22 mouse cellular contexts compared by ENCODE assay signal in genomic region chr13:6431821-6432220, GRCm38 (mm10).
DNase-seq lines count a peak whose midpoint lies in the region; ATAC-seq and TF ChIP-seq lines count a peak whose summit lies in the region.
"Had no signal": no experiment of that assay in that cellular context is flagged by ENCODE, and none has a peak within 500 bp of the region (broad histone marks: within the 10 kb centered on the region; RNA-seq: fewer than 3 reads in every experiment).

No protein-coding gene starts in this region.

- H3K27ac ChIP-seq in embryonic facial prominence, embryonic 14.5 days (replicated peaks; ENCODE audit: low read depth, low read length), result no peak overlapping the region
- H3K27ac ChIP-seq in embryonic facial prominence, embryonic 10.5 days (replicated peaks), result no peak overlapping the region
- H3K27ac ChIP-seq in midbrain, embryonic 11.5 days (ENCODE audit: low read depth, low read length), result no peak overlapping the region
- no peak overlapping the region for H3K27ac ChIP-seq in midbrain, embryonic 10.5 days (replicated peaks)
- no peak overlapping the region for H3K27ac ChIP-seq in limb, embryonic 14.5 days (replicated peaks; ENCODE audit: low read depth, low read length)
- no peak overlapping the region for H3K27ac ChIP-seq in heart, embryonic 12.5 days (ENCODE audit: poor library complexity, severe bottlenecking)
- H3K27ac ChIP-seq: forebrain, embryonic 12.5 days; gastrocnemius, adult 2 months; heart, embryonic 13.5 days; hindbrain, embryonic 13.5 days; hindbrain, postnatal 0 days had no signal

- ATAC-seq in embryonic facial prominence, embryonic 14.5 days (ENCODE audit: low read depth), result no peak
- ATAC-seq in midbrain, embryonic 11.5 days (ENCODE audit: low FRiP score), result no peak
- peak; percentile 30; the same call in 1 of the 2 replicates for ATAC-seq in limb, embryonic 14.5 days (ENCODE audit: low FRiP score, low read depth)
- ATAC-seq in heart, embryonic 12.5 days (ENCODE audit: insufficient number of reproducible peaks, low FRiP score), result no peak
- ATAC-seq: activated CD4-positive, CD25-positive, alpha-beta regulatory T cell, adult 4 months; forebrain, embryonic 16.5 days; hindbrain, postnatal 0 days; Patski had no signal

- H3K9ac ChIP-seq in embryonic facial prominence, embryonic 14.5 days (ENCODE audit: low read depth, low read length), result no peak overlapping the region
- H3K9ac ChIP-seq in midbrain, embryonic 11.5 days (ENCODE audit: low read length), result no peak overlapping the region
- no peak overlapping the region for H3K9ac ChIP-seq in limb, embryonic 14.5 days (ENCODE audit: low read depth, low read length, severe bottlenecking)
- no peak overlapping the region for H3K9ac ChIP-seq in heart, embryonic 12.5 days
- H3K9ac ChIP-seq: forebrain, embryonic 12.5 days; heart, embryonic 13.5 days; hindbrain, embryonic 13.5 days had no signal

- WGBS in embryonic facial prominence, embryonic 14.5 days, result 50% methylated on average over 4 of the region's 4 CpGs
- 69% methylated on average over 4 of the region's 4 CpGs for WGBS in embryonic facial prominence, embryonic 10.5 days
- 76% methylated on average over 4 of the region's 4 CpGs for WGBS in midbrain, embryonic 11.5 days
- 78% methylated on average over 4 of the region's 4 CpGs for WGBS in midbrain, embryonic 10.5 days
- 27% methylated on average over 4 of the region's 4 CpGs for WGBS in limb, embryonic 14.5 days
- WGBS in heart, embryonic 12.5 days, result 66% methylated on average over 4 of the region's 4 CpGs

- H3K9me3 ChIP-seq in embryonic facial prominence, embryonic 14.5 days (ENCODE audit: control insufficient read depth, low read length), result no peaks in the 10 kb centered on the region
- H3K9me3 ChIP-seq in embryonic facial prominence, embryonic 10.5 days, result no peaks in the 10 kb centered on the region
- H3K9me3 ChIP-seq in midbrain, embryonic 11.5 days (ENCODE audit: control insufficient read depth, low read length), result no peaks in the 10 kb centered on the region
- H3K9me3 ChIP-seq in midbrain, embryonic 10.5 days (replicated peaks), result no peaks in the 10 kb centered on the region
- H3K9me3 ChIP-seq in limb, embryonic 14.5 days (ENCODE audit: control insufficient read depth, low read length), result no peaks in the 10 kb centered on the region
- no peaks in the 10 kb centered on the region for H3K9me3 ChIP-seq in heart, embryonic 12.5 days (replicated peaks)
- H3K9me3 ChIP-seq: forebrain, embryonic 12.5 days; heart, embryonic 13.5 days; hindbrain, embryonic 13.5 days had no signal

- no peaks in the 10 kb centered on the region for H3K27me3 ChIP-seq in embryonic facial prominence, embryonic 14.5 days (replicated peaks; ENCODE audit: control insufficient read depth, insufficient read depth, low read length)
- no peaks in the 10 kb centered on the region for H3K27me3 ChIP-seq in embryonic facial prominence, embryonic 10.5 days (replicated peaks; ENCODE audit: low read depth, poor library complexity, severe bottlenecking)
- H3K27me3 ChIP-seq in midbrain, embryonic 11.5 days (ENCODE audit: control insufficient read depth, insufficient read depth, low read length), result no peaks in the 10 kb centered on the region
- no peaks in the 10 kb centered on the region for H3K27me3 ChIP-seq in midbrain, embryonic 10.5 days (ENCODE audit: low read depth, poor library complexity, severe bottlenecking)
- H3K27me3 ChIP-seq in C2C12 (ENCODE audit: control insufficient read depth, insufficient read depth, insufficient read length), result no peaks in the 10 kb centered on the region
- no peaks in the 10 kb centered on the region for H3K27me3 ChIP-seq in limb, embryonic 14.5 days (ENCODE audit: control insufficient read depth, insufficient read depth, low read length)
- no peaks in the 10 kb centered on the region for H3K27me3 ChIP-seq in heart, embryonic 12.5 days (replicated peaks)
- H3K27me3 ChIP-seq: forebrain, embryonic 12.5 days; heart, embryonic 13.5 days; hindbrain, embryonic 13.5 days; Patski had no signal

- no peak overlapping the region for H3K4me2 ChIP-seq in embryonic facial prominence, embryonic 14.5 days (ENCODE audit: low read depth, low read length)
- H3K4me2 ChIP-seq in midbrain, embryonic 11.5 days, result no peak overlapping the region
- H3K4me2 ChIP-seq in limb, embryonic 14.5 days (replicated peaks; ENCODE audit: low read depth, low read length, severe bottlenecking), result no peak overlapping the region
- H3K4me2 ChIP-seq in heart, embryonic 12.5 days, result no peak overlapping the region
- H3K4me2 ChIP-seq: forebrain, embryonic 12.5 days; heart, embryonic 13.5 days; hindbrain, embryonic 13.5 days had no signal

- H3K36me3 ChIP-seq in embryonic facial prominence, embryonic 14.5 days (ENCODE audit: control insufficient read depth, insufficient read depth, low read length), result no peaks in the 10 kb centered on the region
- H3K36me3 ChIP-seq in embryonic facial prominence, embryonic 10.5 days (replicated peaks), result no peaks in the 10 kb centered on the region
- no peaks in the 10 kb centered on the region for H3K36me3 ChIP-seq in midbrain, embryonic 11.5 days (ENCODE audit: control insufficient read depth, insufficient read depth, low read length)
- no peaks in the 10 kb centered on the region for H3K36me3 ChIP-seq in midbrain, embryonic 10.5 days
- no peaks in the 10 kb centered on the region for H3K36me3 ChIP-seq in C2C12 (ENCODE audit: control insufficient read depth, insufficient read depth)
- H3K36me3 ChIP-seq in limb, embryonic 14.5 days (ENCODE audit: control insufficient read depth, insufficient read depth, low read length), result no peaks in the 10 kb centered on the region
- H3K36me3 ChIP-seq in heart, embryonic 12.5 days, result no peaks in the 10 kb centered on the region
- H3K36me3 ChIP-seq: forebrain, embryonic 12.5 days; heart, embryonic 13.5 days; hindbrain, embryonic 13.5 days had no signal

- no peaks in the 10 kb centered on the region for H3K79me3 ChIP-seq in C2C12 (ENCODE audit: low read depth)

- DNase-seq in embryonic facial prominence, embryonic 14.5 days (ENCODE audit: low spot score), result peak; percentile 10
- DNase-seq in embryonic facial prominence, embryonic 10.5 days (ENCODE audit: low spot score), result no peak
- peak; percentile 65 for DNase-seq in midbrain, embryonic 11.5 days (ENCODE audit: low spot score, missing footprints)
- no peak for DNase-seq in midbrain, embryonic 10.5 days (ENCODE audit: low spot score)
- no peak for DNase-seq in limb, embryonic 14.5 days (ENCODE audit: low spot score)
- DNase-seq: adrenal gland, postnatal 14 days; B cell, adult 2 months; cerebellum, adult 18-20 months; cerebellum, adult 9-11 months; cerebellum, postnatal 36 days; gastrocnemius, adult 2 months; gastrocnemius, postnatal 25 days; heart, postnatal 36 days had no signal

- H3ac ChIP-seq in C2C12 (ENCODE audit: control insufficient read depth, insufficient read length, low read depth), result no peak overlapping the region

- H3K79me2 ChIP-seq in C2C12 (ENCODE audit: control insufficient read depth, insufficient read depth), result no peaks in the 10 kb centered on the region

- no peaks in the 10 kb centered on the region for H3K4me1 ChIP-seq in embryonic facial prominence, embryonic 14.5 days (ENCODE audit: control insufficient read depth, insufficient read depth, low read length)
- H3K4me1 ChIP-seq in embryonic facial prominence, embryonic 10.5 days, result no peaks in the 10 kb centered on the region
- H3K4me1 ChIP-seq in midbrain, embryonic 11.5 days (ENCODE audit: control insufficient read depth, insufficient read depth, low read length), result no peaks in the 10 kb centered on the region
- no peaks in the 10 kb centered on the region for H3K4me1 ChIP-seq in midbrain, embryonic 10.5 days
- no peaks in the 10 kb centered on the region for H3K4me1 ChIP-seq in limb, embryonic 14.5 days (ENCODE audit: control insufficient read depth, insufficient read depth, low read length)
- H3K4me1 ChIP-seq in heart, embryonic 12.5 days (replicated peaks), result no peaks in the 10 kb centered on the region
- H3K4me1 ChIP-seq: forebrain, embryonic 12.5 days; heart, embryonic 13.5 days; hindbrain, embryonic 13.5 days had no signal

- H3K4me3 ChIP-seq in embryonic facial prominence, embryonic 14.5 days (ENCODE audit: low read depth, low read length), result no peak overlapping the region
- H3K4me3 ChIP-seq in embryonic facial prominence, embryonic 10.5 days, result no peak overlapping the region
- no peak overlapping the region for H3K4me3 ChIP-seq in midbrain, embryonic 11.5 days (ENCODE audit: low read depth, low read length)
- H3K4me3 ChIP-seq in midbrain, embryonic 10.5 days, result no peak overlapping the region
- no peak overlapping the region for H3K4me3 ChIP-seq in C2C12 (ENCODE audit: insufficient read depth, poor library complexity, severe bottlenecking)
- no peak overlapping the region for H3K4me3 ChIP-seq in limb, embryonic 14.5 days (replicated peaks; ENCODE audit: low read length)
- no peak overlapping the region for H3K4me3 ChIP-seq in heart, embryonic 12.5 days
- H3K4me3 ChIP-seq: forebrain, embryonic 12.5 days; gastrocnemius, adult 2 months; heart, embryonic 13.5 days; hindbrain, embryonic 13.5 days had no signal

- TF ChIP-seq POLR2A in limb, embryonic 14.5 days (IDR thresholded peaks at IDR 0.05; ENCODE audit: borderline replicate concordance, extremely low read depth, insufficient read depth, insufficient read length), result no peak

- no peak for TF ChIP-seq CTCF in C2C12 (IDR thresholded peaks at IDR 0.05; ENCODE audit: control insufficient read depth, insufficient read depth, insufficient read length)

TF ChIP-seq in C2C12, 6 proteins besides CTCF, POLR2A, EP300 and RAD21:
- TF ChIP-seq CEBPB (IDR thresholded peaks at IDR 0.05; ENCODE audit: low read depth) (no peak), MYOD1 (IDR thresholded peaks at IDR 0.05; ENCODE audit: control insufficient read depth, insufficient read length, low read depth) (peak; percentile 60)

Comparison
In these comparisons a context has a peak if more than half of its experiments do, and no peak if none do; other contexts are left out.
1. DNase-seq: peak in embryonic facial prominence, embryonic 14.5 days (single experiment) and midbrain, embryonic 11.5 days (single experiment); none in embryonic facial prominence, embryonic 10.5 days (single experiment), midbrain, embryonic 10.5 days (single experiment) and limb, embryonic 14.5 days (single experiment).